Mouse (Mus musculus) MEL-GATA-1-ER (cell line): ENCODE results near the gene Capza3.

ENCODE experiments used
- DNase-seq: peaks from one replicate; pipeline ENCODE4 v3.0.0-alpha.2; 2012; ENCODE audit warnings: low read depth; ENCODE audit errors: extremely low read depth

The Capza3 gene

DNA sequence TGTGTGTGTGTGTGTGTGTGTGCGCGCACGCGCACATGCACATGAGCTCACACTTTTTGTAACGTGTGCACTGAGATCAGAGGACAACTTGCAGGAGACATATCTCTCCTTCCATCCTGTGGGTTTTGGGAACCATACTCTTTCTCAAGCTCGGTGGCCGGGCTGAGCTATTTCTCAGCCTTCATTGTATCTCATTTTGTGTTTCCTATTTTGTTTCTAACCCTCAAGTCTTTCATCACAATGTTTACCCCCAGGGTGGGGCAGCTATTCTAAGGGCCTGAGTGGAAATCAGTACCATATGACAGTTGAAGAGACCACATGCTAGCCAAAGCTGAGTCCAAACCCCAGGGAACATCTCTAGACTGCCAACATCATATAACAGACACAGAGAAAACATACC, at the start of gene Capza3:
TSS of gene Capza3 (plus strand) at position 301 of the 400 bp plus-strand sequence.
- DNase-seq, result no peak

DNA sequence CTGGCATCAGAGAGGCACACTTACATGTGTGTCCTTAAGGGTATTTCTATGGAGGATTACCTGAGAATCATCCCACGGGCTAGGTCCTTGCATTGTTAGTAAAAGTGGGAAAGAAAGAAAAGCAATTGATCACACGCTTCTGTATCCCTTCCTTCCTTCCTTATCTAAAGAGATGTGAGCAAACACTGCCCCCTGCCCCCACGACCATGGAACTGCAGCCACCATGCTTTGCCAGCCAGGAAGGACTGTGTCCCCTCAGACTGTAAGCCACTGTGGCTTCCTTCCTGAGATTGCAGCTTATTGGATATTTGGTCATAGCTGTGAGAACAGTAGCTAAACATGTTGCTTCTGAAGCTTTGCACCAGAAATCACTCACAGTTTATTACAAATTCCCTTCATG, 35.9 kb upstream of the Capza3 start:
- no peak for DNase-seq

DNA sequence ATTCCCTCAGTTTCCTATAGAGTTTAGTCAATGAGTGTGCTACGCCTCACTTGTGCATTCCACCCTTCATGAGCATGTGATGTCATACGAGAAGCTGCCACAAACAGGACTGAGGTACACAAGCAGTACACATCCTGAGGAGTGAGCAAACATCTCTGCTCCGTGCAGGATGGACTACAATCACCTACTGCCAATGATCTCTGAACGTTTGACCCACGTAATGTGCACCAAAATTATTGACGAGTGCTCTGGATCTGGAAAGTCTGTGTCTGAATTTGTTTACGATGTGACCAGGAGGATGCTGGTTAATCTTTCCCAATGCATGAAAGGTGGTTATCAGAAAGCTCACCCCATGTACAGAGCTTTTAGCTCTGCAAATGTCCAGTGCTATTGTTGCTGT, 16.6 kb upstream of the Capza3 start:
- no peak for DNase-seq

DNA sequence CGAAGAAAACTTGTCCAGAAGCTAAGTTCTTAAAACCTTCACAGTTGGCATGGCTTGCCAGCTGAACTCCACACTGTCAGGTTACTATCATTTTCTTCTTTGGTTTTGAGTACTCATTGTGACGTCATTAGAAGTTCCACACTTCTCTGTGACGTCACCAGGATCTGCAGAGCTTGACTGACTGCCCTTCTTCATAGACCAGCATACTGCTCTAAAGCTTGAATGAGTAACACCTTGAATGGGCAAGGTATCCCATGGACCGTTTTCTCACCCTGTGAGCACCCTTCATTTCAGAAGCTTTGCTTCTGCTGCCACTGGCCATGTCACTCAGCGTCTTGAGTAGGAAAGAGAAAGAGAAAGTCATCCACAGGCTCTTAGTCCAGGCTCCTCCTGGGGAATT, 305 bp downstream of the Capza3 start, which contains the start of gene Plcz1:
TSS of gene Plcz1 (minus strand) at position 101 of the 400 bp plus-strand sequence.
- no peak for DNase-seq

DNA sequence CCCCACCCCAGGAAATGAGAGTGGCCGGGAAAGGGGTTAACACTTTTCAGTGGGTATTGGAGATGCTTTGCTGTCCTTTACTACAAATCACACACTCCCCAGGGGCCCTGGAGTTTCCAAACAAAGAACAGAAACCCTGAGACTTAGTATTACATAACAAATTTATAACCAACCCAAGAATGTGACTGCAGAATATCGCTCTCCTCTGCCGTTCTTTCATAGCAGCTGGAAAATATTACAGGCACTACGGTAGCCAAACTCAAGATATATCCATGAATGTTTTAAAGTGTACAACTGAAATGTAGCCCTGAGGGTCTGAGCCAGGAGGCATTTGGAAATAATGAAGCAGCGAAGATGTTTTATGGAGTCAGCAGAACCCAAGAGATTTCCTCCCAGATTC, 10.4 kb downstream of the Capza3 start:
- no peak for DNase-seq

DNA sequence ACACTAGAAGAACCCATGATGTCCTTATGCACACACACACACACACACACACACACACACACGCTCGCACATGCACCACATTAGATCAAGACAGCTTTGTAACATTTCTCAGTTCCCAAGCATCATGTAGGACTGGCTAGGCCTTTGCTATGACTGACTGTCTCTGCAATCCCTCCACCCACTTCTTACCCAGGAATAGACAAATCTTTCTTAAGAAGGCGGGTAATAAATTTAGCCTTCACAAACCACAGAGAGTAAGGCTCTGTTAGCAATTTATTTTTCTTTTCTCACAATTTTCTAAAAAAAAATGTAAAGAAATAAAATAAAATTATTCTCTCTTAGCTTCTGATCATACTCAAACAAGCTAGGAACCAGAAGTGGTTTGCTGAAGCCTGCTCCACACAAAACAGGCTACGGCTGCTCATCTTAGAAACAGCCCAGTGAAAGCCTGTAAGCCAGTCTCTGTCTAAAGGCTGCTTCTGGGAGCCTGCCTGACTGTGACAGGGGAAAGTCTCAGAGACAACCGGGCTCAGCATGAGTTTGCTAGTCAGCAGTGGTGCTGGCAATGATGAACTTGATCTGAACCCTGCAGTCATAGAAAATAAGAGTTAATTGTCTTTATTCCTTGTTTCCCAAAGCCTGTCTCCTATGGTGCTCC, 13.3 kb downstream of the Capza3 start:
- DNase-seq, result no peak

DNA sequence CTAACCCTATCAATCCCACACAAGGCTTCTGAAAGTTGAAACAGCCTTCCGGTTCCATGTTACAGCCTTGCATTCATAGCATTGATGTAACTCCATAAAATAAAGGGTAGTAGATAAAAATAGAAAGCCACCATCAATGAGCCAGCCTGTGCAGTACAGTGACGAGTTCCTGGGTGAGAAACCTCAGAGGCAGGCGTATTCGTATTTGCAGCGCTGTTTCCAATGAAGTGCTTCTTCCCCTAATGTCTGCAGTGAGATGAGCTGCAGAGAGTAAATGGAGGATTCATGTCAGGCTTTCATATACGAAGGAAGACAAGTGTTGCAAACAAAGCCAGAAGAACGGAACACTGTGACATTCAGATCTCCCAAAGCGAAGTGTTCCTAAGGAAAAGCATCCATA, 28.1 kb downstream of the Capza3 start:
- no peak for DNase-seq

DNA sequence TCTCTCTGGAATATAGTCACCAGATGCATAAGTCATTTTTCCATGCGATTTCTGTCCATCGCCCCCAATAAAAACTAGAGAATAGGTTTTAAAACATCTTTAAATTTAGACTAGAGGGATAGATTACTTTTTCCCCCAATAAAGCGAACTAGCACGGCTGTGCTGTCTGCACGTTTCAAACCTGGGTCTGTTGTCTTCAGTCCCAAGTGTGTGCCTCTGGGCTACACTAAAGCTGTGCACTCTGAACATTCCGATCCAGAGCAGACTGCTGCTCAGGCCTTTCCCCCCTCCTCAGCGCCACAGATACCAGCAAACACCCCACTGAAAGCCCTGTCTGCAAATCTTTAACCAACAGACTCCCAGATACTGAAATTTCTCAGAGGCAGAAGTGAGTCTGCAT, 39.9 kb downstream of the Capza3 start:
- no peak for DNase-seq

DNA sequence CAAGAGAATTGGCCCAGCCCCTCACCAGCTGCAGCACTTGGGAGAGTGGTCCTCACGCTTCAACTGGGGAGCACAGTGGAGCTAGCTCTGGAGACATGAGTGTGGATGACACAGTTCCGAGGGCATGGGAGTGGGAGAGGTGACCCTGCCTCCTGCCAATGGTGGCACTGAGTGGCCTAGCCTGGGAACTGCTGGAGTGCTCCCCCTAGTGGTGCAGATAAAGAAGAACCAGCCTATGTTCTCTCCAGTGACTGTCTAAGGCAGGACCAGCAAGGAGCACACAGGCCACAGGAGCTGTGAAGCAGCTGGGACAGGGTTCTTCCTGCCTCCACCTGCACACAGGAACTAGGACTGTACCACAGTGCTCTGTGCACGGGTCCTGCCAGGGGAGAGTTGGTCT, 40.7 kb downstream of the Capza3 start:
- DNase-seq, result no peak

DNA sequence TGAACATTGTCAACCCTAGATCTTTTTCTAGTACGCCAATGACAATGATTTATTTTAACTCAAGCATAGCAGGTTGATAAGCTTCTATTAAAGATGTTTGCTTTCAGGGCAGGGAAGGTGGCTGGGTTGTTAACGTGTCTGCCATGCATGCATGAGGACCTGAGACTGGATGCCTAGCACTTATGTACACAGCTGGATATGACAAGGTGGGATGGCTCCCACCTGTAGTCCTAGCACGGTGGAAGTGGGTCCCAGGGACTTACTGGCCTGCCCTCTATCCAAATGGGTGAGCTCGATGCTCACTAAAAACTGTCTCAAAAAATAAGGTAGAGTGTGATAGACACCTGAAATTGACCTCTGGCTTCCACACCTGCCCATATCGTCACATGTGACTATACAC, 48.8 kb downstream of the Capza3 start:
- no peak for DNase-seq
